Mouse (Mus musculus): ENCODE results near the gene Cldn13.

DNA sequence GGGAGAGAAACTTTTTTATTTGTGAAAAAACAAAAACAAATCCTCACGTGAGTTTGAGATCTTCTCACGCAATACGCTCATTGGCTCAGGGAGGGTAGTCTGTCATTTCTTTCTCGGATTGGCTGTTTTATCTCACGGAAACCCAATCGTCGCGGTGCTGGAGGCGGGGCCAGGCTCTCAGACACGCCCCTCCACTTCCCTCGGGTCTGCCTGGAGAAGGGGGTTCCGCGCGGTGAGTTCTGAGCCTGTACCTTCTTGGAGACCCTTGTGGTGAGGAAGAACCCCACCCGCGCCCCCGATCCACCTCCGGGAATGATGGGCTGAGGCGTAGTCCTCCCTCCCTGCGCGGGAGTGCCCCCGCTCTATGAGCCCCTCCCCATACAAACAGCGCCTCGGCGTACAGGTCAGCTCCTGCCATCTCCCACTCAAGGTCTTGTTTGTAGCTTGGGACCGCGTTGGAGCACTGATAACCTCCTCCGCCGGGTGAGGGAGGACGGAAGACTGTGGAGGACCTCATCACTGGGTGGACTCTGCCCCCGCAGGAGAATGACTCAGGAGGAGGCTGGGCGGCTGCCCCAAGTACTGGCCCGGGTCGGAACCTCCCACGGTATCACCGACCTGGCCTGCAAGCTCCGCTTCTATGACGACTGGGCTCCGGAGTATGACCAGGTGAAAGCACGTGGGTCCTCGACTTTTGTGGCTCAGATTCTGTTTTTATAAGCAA, 17.0 kb upstream of the Cldn13 start, which contains the start of gene Mettl27:
- TF ChIP-seq CTCF (IDR thresholded peaks at IDR 0.05; ENCODE audit: low read depth) (no peak), EP300 (optimal IDR thresholded peaks at IDR 0.05) (no peak)
